Mouse (Mus musculus): Measurements from ENCODE around the gene Stx1b. TPM values are rescaled to one million over a fixed set of nuclear protein-coding genes. Genes with fewer than 3 reads are reported as not detected.
"Not testable (repeated sequence)": the region's sequence is repeated elsewhere in the genome, so short reads cannot be mapped to it uniquely, and the experiment has no call there.

Gene Stx1b
- polyA plus RNA-seq, 1 experiment from 2014 or later = 34.5 TPM

GRCm38 (mm10) chr7:127840886-127841285 lies 16.5 kb upstream of the Stx1b start:
- H3K4me1 ChIP-seq = peaks cover 15% of the 10 kb centered on the region
- H3K4me2 ChIP-seq (replicated peaks) = peak overlapping the region; percentile 97
- no peaks in the 10 kb centered on the region for H3K9me3 ChIP-seq
- H3K4me3 ChIP-seq = peak overlapping the region; percentile 66
- H3K27ac ChIP-seq (replicated peaks) = peak overlapping the region; percentile 95
- no peaks in the 10 kb centered on the region for H3K36me3 ChIP-seq
- peak; percentile 47 for ATAC-seq (replicated peaks)
- H3K9ac ChIP-seq (replicated peaks) = peak overlapping the region; percentile 59
- WGBS = 3% methylated on average over 15 of the region's 15 CpGs
- H3K27me3 ChIP-seq = no peaks in the 10 kb centered on the region

- 80% methylated on average over 2 of the region's 2 CpGs for WGBS
- H3K9ac ChIP-seq (replicated peaks) = not testable (repeated sequence)
These were observed 15.7 kb upstream of the Stx1b start for GRCm38 (mm10) chr7:127840031-127840430.

GRCm38 (mm10) chr7:127837878-127838277 lies 13.5 kb upstream of the Stx1b start:
- H3K9ac ChIP-seq (replicated peaks); H3K4me3 ChIP-seq; ATAC-seq (replicated peaks); H3K36me3 ChIP-seq; H3K9me3 ChIP-seq; H3K27me3 ChIP-seq; H3K4me2 ChIP-seq (replicated peaks); H3K27ac ChIP-seq (replicated peaks): not testable (repeated sequence)
- peaks cover 15% of the 10 kb centered on the region for H3K4me1 ChIP-seq
- WGBS = 83% methylated on average over 4 of the region's 4 CpGs

More at GRCm38 (mm10) chr7:127840031-127840430, 15.7 kb upstream of the Stx1b start:
- H3K4me3 ChIP-seq; H3K9me3 ChIP-seq; ATAC-seq (replicated peaks); H3K36me3 ChIP-seq; H3K27ac ChIP-seq (replicated peaks); H3K27me3 ChIP-seq; H3K4me2 ChIP-seq (replicated peaks): not testable (repeated sequence)
- H3K4me1 ChIP-seq = peaks cover 15% of the 10 kb centered on the region

GRCm38 (mm10) chr7:127837473-127837872 lies 13.1 kb upstream of the Stx1b start:
- 94% methylated on average over 5 of the region's 5 CpGs for WGBS
- no peak overlapping the region for H3K27ac ChIP-seq (replicated peaks)

GRCm38 (mm10) chr7:127835550-127835949 lies 11.2 kb upstream of the Stx1b start:
- H3K4me1 ChIP-seq = peaks cover 4% of the 10 kb centered on the region

More at GRCm38 (mm10) chr7:127837473-127837872, 13.1 kb upstream of the Stx1b start:
- H3K9ac ChIP-seq (replicated peaks) = no peak overlapping the region
- no peak overlapping the region for H3K4me3 ChIP-seq
- peaks cover 12% of the 10 kb centered on the region for H3K4me1 ChIP-seq
- no peaks in the 10 kb centered on the region for H3K9me3 ChIP-seq
- H3K27me3 ChIP-seq = no peaks in the 10 kb centered on the region
- no peaks in the 10 kb centered on the region for H3K36me3 ChIP-seq
- no peak overlapping the region for H3K4me2 ChIP-seq (replicated peaks)
- ATAC-seq (replicated peaks) = no peak

GRCm38 (mm10) chr7:127823236-127824171 lies 845 bp downstream of the Stx1b start:
- Histone ChIP-seq H3K4me2 (replicated peaks) (peak overlapping the region; percentile 63), H3K36me3 (no peaks in the 10 kb centered on the region), H3K4me1 (peaks cover 24% of the 10 kb centered on the region), H3K27ac (replicated peaks) (peak overlapping the region; percentile 86), H3K9ac (replicated peaks) (peak overlapping the region; percentile 89), H3K9me3 (no peaks in the 10 kb centered on the region), H3K27me3 (no peaks in the 10 kb centered on the region), H3K4me3 (peak overlapping the region; percentile 66)
- ATAC-seq (replicated peaks) = peak; percentile 30
- 59% methylated on average over 11 of the region's 11 CpGs for WGBS

More at GRCm38 (mm10) chr7:127835550-127835949, 11.2 kb upstream of the Stx1b start:
- no peaks in the 10 kb centered on the region for H3K9me3 ChIP-seq
- no peak overlapping the region for H3K4me3 ChIP-seq
- no peaks in the 10 kb centered on the region for H3K27me3 ChIP-seq
- H3K36me3 ChIP-seq = no peaks in the 10 kb centered on the region
- no peak overlapping the region for H3K9ac ChIP-seq (replicated peaks)
- no peak for ATAC-seq (replicated peaks)
- H3K4me2 ChIP-seq (replicated peaks) = no peak overlapping the region
- H3K27ac ChIP-seq (replicated peaks) = no peak overlapping the region
- 86% methylated on average over 2 of the region's 2 CpGs for WGBS

GRCm38 (mm10) chr7:127822494-127822893 lies 1.9 kb downstream of the Stx1b start:
- H3K9ac ChIP-seq (replicated peaks) = no peak overlapping the region
- H3K4me1 ChIP-seq = peaks cover 24% of the 10 kb centered on the region
- H3K4me2 ChIP-seq (replicated peaks) = no peak overlapping the region
- no peaks in the 10 kb centered on the region for H3K27me3 ChIP-seq
- no peak for ATAC-seq (replicated peaks)
- no peak overlapping the region for H3K27ac ChIP-seq (replicated peaks)
- 92% methylated on average over 3 of the region's 3 CpGs for WGBS
- no peaks in the 10 kb centered on the region for H3K36me3 ChIP-seq
- H3K9me3 ChIP-seq = no peaks in the 10 kb centered on the region
- no peak overlapping the region for H3K4me3 ChIP-seq

- Histone ChIP-seq H3K9me3 (no peaks in the 10 kb centered on the region), H3K27ac (replicated peaks) (no peak overlapping the region), H3K36me3 (no peaks in the 10 kb centered on the region), H3K4me3 (no peak overlapping the region), H3K27me3 (no peaks in the 10 kb centered on the region), H3K4me1 (peaks cover 24% of the 10 kb centered on the region), H3K9ac (replicated peaks) (no peak overlapping the region), H3K4me2 (replicated peaks) (no peak overlapping the region)
- ATAC-seq (replicated peaks) = no peak
- WGBS = 78% methylated on average over 13 of the region's 13 CpGs
These were observed 3.4 kb downstream of the Stx1b start for GRCm38 (mm10) chr7:127820836-127821509.

- no peak overlapping the region for H3K4me3 ChIP-seq
- H3K36me3 ChIP-seq = peaks cover 7% of the 10 kb centered on the region
- no peaks in the 10 kb centered on the region for H3K9me3 ChIP-seq
- no peaks in the 10 kb centered on the region for H3K27me3 ChIP-seq
- H3K4me1 ChIP-seq = peaks cover 21% of the 10 kb centered on the region
- H3K9ac ChIP-seq (replicated peaks) = no peak overlapping the region
- no peak for ATAC-seq (replicated peaks)
- no peak overlapping the region for H3K27ac ChIP-seq (replicated peaks)
- 81% methylated on average over 5 of the region's 5 CpGs for WGBS
- no peak overlapping the region for H3K4me2 ChIP-seq (replicated peaks)
These were observed 6.6 kb downstream of the Stx1b start for GRCm38 (mm10) chr7:127817776-127818175.

GRCm38 (mm10) chr7:127817053-127817452 lies 7.3 kb downstream of the Stx1b start:
- 83% methylated on average over 7 of the region's 7 CpGs for WGBS
- Histone ChIP-seq H3K9ac (replicated peaks) (no peak overlapping the region), H3K27ac (replicated peaks) (no peak overlapping the region), H3K4me3 (no peak overlapping the region), H3K9me3 (no peaks in the 10 kb centered on the region), H3K4me1 (peaks cover 15% of the 10 kb centered on the region), H3K36me3 (peaks cover 13% of the 10 kb centered on the region), H3K4me2 (replicated peaks) (no peak overlapping the region), H3K27me3 (no peaks in the 10 kb centered on the region)
- ATAC-seq (replicated peaks) = no peak

- H3K9me3 ChIP-seq = no peaks in the 10 kb centered on the region
- H3K27ac ChIP-seq (replicated peaks) = 0 out of 2 replicates have a peak overlapping the region, but pooled peaks have one; percentile 21
- H3K4me2 ChIP-seq (replicated peaks) = no peak overlapping the region
- H3K4me3 ChIP-seq = no peak overlapping the region
- H3K36me3 ChIP-seq = peaks cover 14% of the 10 kb centered on the region
- H3K9ac ChIP-seq (replicated peaks) = no peak overlapping the region
- ATAC-seq (replicated peaks) = no peak
- 72% methylated on average over 15 of the region's 15 CpGs for WGBS
- peaks cover 15% of the 10 kb centered on the region for H3K4me1 ChIP-seq
- no peaks in the 10 kb centered on the region for H3K27me3 ChIP-seq
These were observed 8.2 kb downstream of the Stx1b start for GRCm38 (mm10) chr7:127815954-127816821.
